Mouse (Mus musculus): Measurements from ENCODE around the gene Zfp462. TPM values are rescaled to one million over a fixed set of nuclear protein-coding genes. Genes with fewer than 3 reads are reported as not detected.

Zfp462 gene
- polyA plus RNA-seq, 1 experiment from 2014 or later, result 3.5 TPM

DNA sequence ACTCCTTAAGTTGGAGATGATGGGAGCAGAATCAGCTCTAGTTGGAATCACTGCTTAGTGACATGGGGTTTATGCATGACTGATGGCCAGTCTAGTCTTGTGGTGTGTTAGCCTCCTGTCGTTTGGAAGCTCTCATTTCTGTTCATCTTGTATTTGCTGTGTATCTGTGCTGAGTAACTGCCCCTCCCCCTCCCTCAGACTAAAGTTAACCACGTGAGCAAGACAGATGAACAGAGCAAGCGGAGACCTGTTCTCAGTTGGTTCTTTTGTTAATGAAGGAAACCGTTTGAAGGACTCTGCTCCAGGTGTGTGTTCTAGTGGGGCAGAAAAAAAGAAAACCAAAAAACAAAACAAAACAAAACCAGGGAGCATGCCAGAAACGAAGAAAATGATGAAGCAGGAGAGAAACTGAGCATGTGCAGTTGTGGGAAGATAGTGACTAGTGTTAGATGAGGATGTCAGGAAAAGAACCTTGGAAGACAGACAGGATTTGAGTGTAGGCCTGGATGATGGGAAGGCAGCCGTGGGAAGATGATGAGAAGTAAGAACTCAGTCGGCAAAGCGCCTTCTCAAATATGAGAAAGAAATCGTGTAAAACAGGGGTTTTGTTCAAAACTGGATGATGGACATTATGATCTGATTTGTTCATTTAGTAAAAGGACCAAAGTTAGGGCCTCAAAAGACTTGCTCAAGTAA, 53.4 kb downstream of the Zfp462 start:
- no peak for ATAC-seq (ENCODE audit: insufficient number of reproducible peaks, low FRiP score, low TSS enrichment, low read depth)
- H3K27ac ChIP-seq (replicated peaks), result no peak overlapping the region
- H3K9me3 ChIP-seq (replicated peaks), result no peaks in the 10 kb centered on the region
- no peaks in the 10 kb centered on the region for H3K27me3 ChIP-seq
- no peaks in the 10 kb centered on the region for H3K4me1 ChIP-seq
- no peak overlapping the region for H3K4me2 ChIP-seq (replicated peaks)
- no peak overlapping the region for H3K4me3 ChIP-seq (replicated peaks)
- no peaks in the 10 kb centered on the region for H3K36me3 ChIP-seq
- H3K9ac ChIP-seq, result no peak overlapping the region
- 70% methylated on average over 9 of the region's 9 CpGs for WGBS

GRCm38 (mm10) chr4:54999556-54999955, 54.7 kb downstream of the Zfp462 start:
- Histone ChIP-seq H3K9me3 (replicated peaks) (no peaks in the 10 kb centered on the region), H3K4me2 (replicated peaks) (no peak overlapping the region), H3K27ac (replicated peaks) (no peak overlapping the region), H3K9ac (no peak overlapping the region), H3K4me3 (replicated peaks) (no peak overlapping the region), H3K27me3 (no peaks in the 10 kb centered on the region), H3K36me3 (no peaks in the 10 kb centered on the region), H3K4me1 (0 out of 2 replicates have a peak, but pooled peaks cover 3% of the 10 kb centered on the region)
- 93% methylated on average over 5 of the region's 5 CpGs for WGBS
- no peak for ATAC-seq (ENCODE audit: insufficient number of reproducible peaks, low FRiP score, low TSS enrichment, low read depth)

- H3K36me3 ChIP-seq, result no peaks in the 10 kb centered on the region
- no peak for ATAC-seq (ENCODE audit: insufficient number of reproducible peaks, low FRiP score, low TSS enrichment, low read depth)
- no peaks in the 10 kb centered on the region for H3K27me3 ChIP-seq
- no peak overlapping the region for H3K27ac ChIP-seq (replicated peaks)
- no peak overlapping the region for H3K9ac ChIP-seq
- no peaks in the 10 kb centered on the region for H3K9me3 ChIP-seq (replicated peaks)
- no peak overlapping the region for H3K4me3 ChIP-seq (replicated peaks)
- 82% methylated on average over 3 of the region's 3 CpGs for WGBS
- H3K4me2 ChIP-seq (replicated peaks), result no peak overlapping the region
- H3K4me1 ChIP-seq, result peaks cover 18% of the 10 kb centered on the region; the same call in 1 of the 2 replicates
These were observed 56.5 kb downstream of the Zfp462 start for GRCm38 (mm10) chr4:55001386-55001785.

DNA sequence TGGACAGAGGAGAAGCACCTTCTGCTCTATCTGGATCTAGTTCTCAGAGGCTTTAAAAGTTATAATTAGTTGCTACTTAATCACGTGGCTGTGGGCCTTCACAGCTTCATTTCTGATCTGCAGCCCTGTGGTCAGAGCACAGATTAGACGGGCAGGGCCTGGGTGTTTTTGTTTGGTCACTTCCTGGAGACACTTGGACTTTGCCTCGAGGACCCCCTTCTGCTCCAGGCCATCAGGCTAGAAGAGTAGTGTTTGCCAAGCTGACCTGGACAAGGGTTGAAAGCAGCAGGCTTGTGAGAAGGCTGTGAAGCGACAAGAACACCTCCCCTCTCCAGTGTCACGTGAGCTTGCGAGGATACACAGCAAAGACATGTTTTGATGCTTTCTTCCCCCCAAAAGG, 58.3 kb downstream of the Zfp462 start:
- no peaks in the 10 kb centered on the region for H3K27me3 ChIP-seq
- H3K4me1 ChIP-seq, result peaks cover 18% of the 10 kb centered on the region; the same call in 1 of the 2 replicates
- no peak for ATAC-seq (ENCODE audit: insufficient number of reproducible peaks, low FRiP score, low TSS enrichment, low read depth)
- no peak overlapping the region for H3K4me3 ChIP-seq (replicated peaks)
- no peak overlapping the region for H3K4me2 ChIP-seq (replicated peaks)
- peaks cover 11% of the 10 kb centered on the region for H3K36me3 ChIP-seq
- H3K9ac ChIP-seq, result no peak overlapping the region
- WGBS, result 68% methylated on average over 6 of the region's 6 CpGs
- no peaks in the 10 kb centered on the region for H3K9me3 ChIP-seq (replicated peaks)
- H3K27ac ChIP-seq (replicated peaks), result no peak overlapping the region

DNA sequence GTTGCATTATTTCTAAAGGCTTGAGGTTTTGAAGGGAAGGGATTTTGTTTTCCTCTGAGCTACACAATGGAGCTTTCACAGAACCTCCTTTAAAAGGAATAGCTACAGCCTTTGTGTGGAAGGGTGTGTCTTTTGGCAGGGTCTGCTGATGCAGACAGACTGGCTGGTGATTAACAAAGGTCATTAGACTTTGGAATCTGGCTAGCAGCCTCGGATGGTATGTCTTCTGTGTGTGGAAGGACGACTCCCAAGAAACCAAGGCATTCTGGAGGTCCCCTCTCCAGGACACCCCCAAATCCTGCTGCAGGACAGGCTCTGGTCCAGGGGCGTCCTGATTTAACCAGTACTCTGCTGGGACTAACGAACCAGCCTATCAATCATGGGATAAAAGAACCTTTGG, 60.2 kb downstream of the Zfp462 start:
- Histone ChIP-seq H3K4me2 (replicated peaks) (peak overlapping the region; percentile 36), H3K9me3 (replicated peaks) (no peaks in the 10 kb centered on the region), H3K27me3 (no peaks in the 10 kb centered on the region), H3K4me1 (peaks cover 18% of the 10 kb centered on the region; the same call in 1 of the 2 replicates), H3K27ac (replicated peaks) (peak overlapping the region; percentile 63), H3K9ac (no peak overlapping the region), H3K36me3 (peaks cover 30% of the 10 kb centered on the region), H3K4me3 (replicated peaks) (0 out of 2 replicates have a peak overlapping the region, but pooled peaks have one; percentile 1)
- WGBS, result 24% methylated on average over 4 of the region's 4 CpGs
- ATAC-seq (ENCODE audit: insufficient number of reproducible peaks, low FRiP score, low TSS enrichment, low read depth), result 0 out of 2 replicates have a peak, but pooled peaks have one; percentile 54

- Histone ChIP-seq H3K27me3 (no peaks in the 10 kb centered on the region), H3K36me3 (peaks cover 35% of the 10 kb centered on the region), H3K4me3 (replicated peaks) (0 out of 2 replicates have a peak overlapping the region, but pooled peaks have one; percentile 1), H3K27ac (replicated peaks) (peak overlapping the region; percentile 63), H3K9me3 (replicated peaks) (no peaks in the 10 kb centered on the region), H3K9ac (no peak overlapping the region), H3K4me2 (replicated peaks) (peak overlapping the region; percentile 36), H3K4me1 (peaks cover 18% of the 10 kb centered on the region; the same call in 1 of the 2 replicates)
- WGBS, result 18% methylated on average over 9 of the region's 9 CpGs
- peak; percentile 60; the same call in 1 of the 2 replicates for ATAC-seq (ENCODE audit: insufficient number of reproducible peaks, low FRiP score, low TSS enrichment, low read depth)
These were observed 60.7 kb downstream of the Zfp462 start for GRCm38 (mm10) chr4:55005521-55005969.

DNA sequence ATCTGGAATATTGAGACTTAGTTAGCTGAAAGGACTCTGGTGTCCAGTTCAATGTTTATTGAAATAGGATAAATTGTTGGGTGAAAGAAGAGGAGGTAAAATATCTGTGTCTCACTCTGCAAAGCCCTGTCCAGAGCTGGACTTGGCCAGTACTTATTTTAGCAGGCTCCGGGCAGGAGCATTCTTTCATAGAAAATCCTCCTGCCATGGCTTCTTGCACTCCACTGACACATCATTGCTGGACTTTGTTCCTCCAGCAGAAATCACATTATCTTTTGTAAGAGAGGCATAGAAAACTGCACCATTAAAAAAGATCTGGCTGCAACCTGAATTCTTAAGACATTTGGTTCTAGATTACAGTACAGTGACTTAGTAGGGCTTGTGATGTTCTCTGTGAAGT, 61.2 kb downstream of the Zfp462 start:
- Histone ChIP-seq H3K27me3 (no peaks in the 10 kb centered on the region), H3K36me3 (peaks cover 39% of the 10 kb centered on the region), H3K9me3 (replicated peaks) (no peaks in the 10 kb centered on the region), H3K9ac (no peak overlapping the region), H3K4me1 (peaks cover 18% of the 10 kb centered on the region; the same call in 1 of the 2 replicates), H3K4me2 (replicated peaks) (no peak overlapping the region), H3K27ac (replicated peaks) (peak overlapping the region; percentile 63), H3K4me3 (replicated peaks) (no peak overlapping the region)
- no peak for ATAC-seq (ENCODE audit: insufficient number of reproducible peaks, low FRiP score, low TSS enrichment, low read depth)
- WGBS, result 56% methylated on average over 1 of the region's 1 CpGs

DNA sequence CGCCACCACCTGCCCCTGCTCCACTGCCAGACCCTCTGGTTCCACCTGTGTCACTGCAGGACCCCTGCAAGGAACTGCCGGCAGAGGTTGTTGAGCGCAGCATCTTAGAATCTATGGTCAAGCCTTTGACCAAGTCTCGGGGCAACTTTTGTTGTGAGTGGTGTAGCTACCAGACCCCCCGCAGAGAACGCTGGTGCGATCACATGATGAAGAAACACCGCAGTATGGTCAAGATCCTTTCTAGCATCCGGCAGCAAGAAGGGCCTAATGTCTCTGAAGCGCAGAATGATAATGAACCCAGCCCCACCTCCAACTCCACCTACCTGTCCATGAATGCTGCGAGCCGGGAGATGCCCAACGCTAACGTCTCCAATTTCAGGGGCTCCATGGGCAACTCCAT, 63.8 kb downstream of the Zfp462 start:
- peaks cover 65% of the 10 kb centered on the region for H3K36me3 ChIP-seq
- no peak overlapping the region for H3K4me2 ChIP-seq (replicated peaks)
- H3K9me3 ChIP-seq (replicated peaks), result no peaks in the 10 kb centered on the region
- no peak overlapping the region for H3K9ac ChIP-seq
- no peak for ATAC-seq (ENCODE audit: insufficient number of reproducible peaks, low FRiP score, low TSS enrichment, low read depth)
- 96% methylated on average over 14 of the region's 14 CpGs for WGBS
- no peak overlapping the region for H3K4me3 ChIP-seq (replicated peaks)
- H3K27ac ChIP-seq (replicated peaks), result no peak overlapping the region
- peaks cover 27% of the 10 kb centered on the region for H3K4me1 ChIP-seq
- H3K27me3 ChIP-seq, result no peaks in the 10 kb centered on the region

GRCm38 (mm10) chr4:55011391-55011790, 66.5 kb downstream of the Zfp462 start:
- Histone ChIP-seq H3K9ac (no peak overlapping the region), H3K27me3 (no peaks in the 10 kb centered on the region), H3K4me1 (peaks cover 13% of the 10 kb centered on the region), H3K27ac (replicated peaks) (no peak overlapping the region), H3K4me2 (replicated peaks) (no peak overlapping the region), H3K36me3 (peaks cover 83% of the 10 kb centered on the region), H3K4me3 (replicated peaks) (no peak overlapping the region), H3K9me3 (replicated peaks) (no peaks in the 10 kb centered on the region)
- 86% methylated on average over 12 of the region's 12 CpGs for WGBS
- ATAC-seq (ENCODE audit: insufficient number of reproducible peaks, low FRiP score, low TSS enrichment, low read depth), result no peak

GRCm38 (mm10) chr4:55013563-55014248, 68.9 kb downstream of the Zfp462 start:
- H3K4me1 ChIP-seq, result peaks cover 13% of the 10 kb centered on the region
- 49% methylated on average over 16 of the region's 16 CpGs for WGBS
- no peak overlapping the region; the same call in 1 of the 2 replicates for H3K4me2 ChIP-seq (replicated peaks)
- H3K27me3 ChIP-seq, result no peaks in the 10 kb centered on the region
- peaks cover 83% of the 10 kb centered on the region for H3K36me3 ChIP-seq
- H3K9ac ChIP-seq, result no peak overlapping the region
- H3K9me3 ChIP-seq (replicated peaks), result no peaks in the 10 kb centered on the region
- ATAC-seq (ENCODE audit: insufficient number of reproducible peaks, low FRiP score, low TSS enrichment, low read depth), result no peak
- no peak overlapping the region for H3K4me3 ChIP-seq (replicated peaks)
- peak overlapping the region; percentile 71 for H3K27ac ChIP-seq (replicated peaks)

DNA sequence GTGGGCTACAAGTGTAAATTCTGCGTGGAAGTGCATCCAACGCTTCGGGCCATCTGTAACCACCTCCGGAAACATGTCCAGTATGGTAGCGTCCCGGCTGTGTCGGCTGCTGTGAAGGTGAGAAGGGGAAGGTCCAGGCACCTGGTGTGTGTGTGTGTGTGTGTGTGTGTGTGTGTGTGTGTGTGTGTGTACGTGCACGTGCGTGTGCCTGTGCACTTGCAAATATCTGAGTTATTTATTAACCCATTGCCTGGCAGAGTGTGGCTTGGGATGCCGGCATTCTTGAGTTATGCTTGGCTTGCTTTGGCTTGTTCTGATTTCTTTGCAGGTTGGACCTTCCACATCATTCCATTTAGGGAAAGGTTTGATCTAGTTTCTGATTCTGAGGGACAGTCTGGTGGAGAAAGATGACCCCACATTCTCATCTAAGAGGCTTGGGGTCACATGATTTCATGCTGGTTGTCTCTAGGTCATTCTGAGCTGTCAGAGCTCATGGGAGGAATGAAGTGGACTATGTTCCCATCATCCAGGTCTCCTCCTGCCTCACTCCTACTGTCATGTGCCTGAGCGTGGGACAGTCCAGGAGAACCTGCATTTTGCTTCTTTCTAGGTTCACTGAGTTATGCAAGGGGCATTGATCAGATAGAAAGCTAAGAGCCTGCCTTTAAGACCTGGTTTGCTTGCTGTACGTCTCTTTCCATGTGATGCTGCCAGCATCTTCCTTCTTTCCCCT, 70.0 kb downstream of the Zfp462 start:
- Histone ChIP-seq H3K4me1 (peaks cover 13% of the 10 kb centered on the region), H3K4me2 (replicated peaks) (no peak overlapping the region), H3K27me3 (no peaks in the 10 kb centered on the region), H3K36me3 (peaks cover 80% of the 10 kb centered on the region), H3K9ac (no peak overlapping the region), H3K27ac (replicated peaks) (no peak overlapping the region), H3K9me3 (replicated peaks) (no peaks in the 10 kb centered on the region), H3K4me3 (replicated peaks) (no peak overlapping the region)
- ATAC-seq (ENCODE audit: insufficient number of reproducible peaks, low FRiP score, low TSS enrichment, low read depth), result no peak
- 91% methylated on average over 13 of the region's 13 CpGs for WGBS

All from embryonic facial prominence, embryonic 15.5 days (tissue).